Mouse (Mus musculus): ENCODE data around the gene Nppb. TPM values are rescaled to one million over a fixed set of nuclear protein-coding genes. Genes with fewer than 3 reads are reported as not detected.

Gene Nppb
- polyA plus RNA-seq, 1 experiment = 2.3 TPM

DNA sequence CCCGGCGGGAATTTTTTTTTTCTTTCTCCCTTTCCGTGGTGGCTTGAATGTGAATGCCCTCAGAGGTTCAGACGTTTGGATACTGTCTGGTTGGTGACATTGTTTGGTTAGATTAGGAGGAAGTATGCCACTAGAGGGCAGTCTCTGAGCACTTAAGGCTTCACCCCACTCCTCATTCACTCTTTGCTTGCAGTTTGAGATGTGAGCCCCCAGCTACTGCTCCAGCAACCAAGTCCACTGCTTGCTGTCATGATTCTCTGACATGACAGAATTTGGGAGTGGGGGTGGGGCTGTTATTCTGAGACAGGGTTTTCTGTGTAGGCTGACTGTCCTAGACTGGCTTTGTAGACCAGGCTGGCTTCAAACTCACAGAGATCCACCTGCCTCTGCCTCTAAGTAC lies 32.0 kb upstream of the Nppb start:
- DNase-seq = peak; percentile 35
- TF ChIP-seq POLR2A (IDR thresholded peaks at IDR 0.05; ENCODE audit: control insufficient read depth, extremely low read depth, insufficient read depth, low read length, poor library complexity) (no peak), CTCF (IDR thresholded peaks at IDR 0.05; ENCODE audit: borderline replicate concordance, control insufficient read depth, extremely low read depth, insufficient read depth, low read length, poor library complexity) (no peak)
- Histone ChIP-seq H3K27me3 (ENCODE audit: control insufficient read depth, insufficient read depth, low read length) (no peaks in the 10 kb centered on the region), H3K4me3 (ENCODE audit: control insufficient read depth, insufficient read depth, low read length) (no peak overlapping the region), H3K4me1 (replicated peaks; ENCODE audit: control insufficient read depth, insufficient read depth, low read length) (no peaks in the 10 kb centered on the region), H3K36me3 (ENCODE audit: control insufficient read depth, insufficient read depth, low read length) (no peaks in the 10 kb centered on the region), H3K27ac (ENCODE audit: control insufficient read depth, insufficient read depth, low read length) (no peak overlapping the region)
- 17% methylated on average over 4 of the region's 4 CpGs for WGBS

- no peak overlapping the region for H3K27ac ChIP-seq (ENCODE audit: control insufficient read depth, insufficient read depth, low read length)
- TF ChIP-seq CTCF (IDR thresholded peaks at IDR 0.05; ENCODE audit: borderline replicate concordance, control insufficient read depth, extremely low read depth, insufficient read depth, low read length, poor library complexity) (no peak), POLR2A (IDR thresholded peaks at IDR 0.05; ENCODE audit: control insufficient read depth, extremely low read depth, insufficient read depth, low read length, poor library complexity) (no peak)
- no peak for DNase-seq
- H3K4me1 ChIP-seq (replicated peaks; ENCODE audit: control insufficient read depth, insufficient read depth, low read length) = no peaks in the 10 kb centered on the region
- H3K27me3 ChIP-seq (ENCODE audit: control insufficient read depth, insufficient read depth, low read length) = no peaks in the 10 kb centered on the region
- 49% methylated on average over 11 of the region's 11 CpGs for WGBS
- H3K4me3 ChIP-seq (ENCODE audit: control insufficient read depth, insufficient read depth, low read length) = no peak overlapping the region
- H3K36me3 ChIP-seq (ENCODE audit: control insufficient read depth, insufficient read depth, low read length) = no peaks in the 10 kb centered on the region
Measured at GRCm38 (mm10) chr4:147957141-147957540, 28.4 kb upstream of the Nppb start.

- Histone ChIP-seq H3K4me1 (replicated peaks; ENCODE audit: control insufficient read depth, insufficient read depth, low read length) (no peaks in the 10 kb centered on the region), H3K36me3 (ENCODE audit: control insufficient read depth, insufficient read depth, low read length) (no peaks in the 10 kb centered on the region), H3K4me3 (ENCODE audit: control insufficient read depth, insufficient read depth, low read length) (no peak overlapping the region), H3K27me3 (ENCODE audit: control insufficient read depth, insufficient read depth, low read length) (no peaks in the 10 kb centered on the region; the same call in 1 of the 2 replicates), H3K27ac (ENCODE audit: control insufficient read depth, insufficient read depth, low read length) (no peak overlapping the region)
- 41% methylated on average over 6 of the region's 6 CpGs for WGBS
- peak; percentile 67 for DNase-seq
- TF ChIP-seq CTCF (IDR thresholded peaks at IDR 0.05; ENCODE audit: borderline replicate concordance, control insufficient read depth, extremely low read depth, insufficient read depth, low read length, poor library complexity) = peak; percentile 43; the same call in 1 of the 2 replicates
- TF ChIP-seq POLR2A (IDR thresholded peaks at IDR 0.05; ENCODE audit: control insufficient read depth, extremely low read depth, insufficient read depth, low read length, poor library complexity) = no peak
Measured at GRCm38 (mm10) chr4:147959881-147960831, 25.4 kb upstream of the Nppb start.

- DNase-seq = no peak
- Histone ChIP-seq H3K36me3 (ENCODE audit: control insufficient read depth, insufficient read depth, low read length) (no peaks in the 10 kb centered on the region), H3K4me3 (ENCODE audit: control insufficient read depth, insufficient read depth, low read length) (no peak overlapping the region), H3K4me1 (replicated peaks; ENCODE audit: control insufficient read depth, insufficient read depth, low read length) (no peaks in the 10 kb centered on the region), H3K27me3 (ENCODE audit: control insufficient read depth, insufficient read depth, low read length) (no peaks in the 10 kb centered on the region; the same call in 1 of the 2 replicates), H3K27ac (ENCODE audit: control insufficient read depth, insufficient read depth, low read length) (no peak overlapping the region)
- 59% methylated on average over 6 of the region's 6 CpGs for WGBS
- TF ChIP-seq CTCF (IDR thresholded peaks at IDR 0.05; ENCODE audit: borderline replicate concordance, control insufficient read depth, extremely low read depth, insufficient read depth, low read length, poor library complexity) = no peak
- TF ChIP-seq POLR2A (IDR thresholded peaks at IDR 0.05; ENCODE audit: control insufficient read depth, extremely low read depth, insufficient read depth, low read length, poor library complexity) = no peak
Measured at GRCm38 (mm10) chr4:147962781-147963180, 22.8 kb upstream of the Nppb start.

DNA sequence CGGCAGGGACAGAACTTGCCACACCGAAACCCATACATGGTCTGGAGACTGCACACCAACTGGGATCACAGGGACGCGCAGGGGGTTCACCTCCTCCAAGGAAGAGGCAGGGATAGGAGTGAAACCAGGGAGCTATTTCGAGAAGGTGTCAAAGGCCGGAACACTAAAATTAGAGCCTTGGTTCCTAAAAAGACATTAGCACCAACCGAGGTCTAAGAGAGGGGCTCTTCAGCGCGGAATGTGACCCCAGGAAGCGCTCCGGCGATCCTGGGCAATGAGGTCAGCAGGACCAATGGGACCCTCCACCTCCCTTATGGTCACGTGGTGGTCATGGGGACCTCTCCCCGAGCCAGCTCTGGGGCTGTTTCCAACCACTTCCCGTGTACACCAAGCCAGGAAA lies 22.0 kb upstream of the Nppb start:
- WGBS = 91% methylated on average over 15 of the region's 15 CpGs
- DNase-seq = no peak

DNA sequence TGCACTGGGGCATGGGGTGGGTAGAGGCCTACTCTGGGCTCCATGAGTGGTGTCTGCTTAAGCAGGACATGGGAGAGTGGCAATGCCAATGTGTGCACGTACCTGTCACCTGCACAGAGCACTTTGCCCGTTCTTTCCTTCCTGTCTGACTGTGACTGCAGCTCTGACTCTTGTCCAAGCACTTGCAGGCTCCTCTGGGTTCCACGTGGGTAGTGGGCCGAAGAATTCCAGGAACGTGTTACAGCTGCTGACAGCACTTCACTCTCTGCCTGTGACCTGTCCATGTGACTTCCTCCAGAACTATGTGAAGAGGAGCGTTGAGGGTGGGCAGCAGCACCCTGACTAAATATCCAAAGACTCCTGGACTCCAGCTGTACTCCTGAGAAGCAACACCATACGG lies 19.9 kb upstream of the Nppb start:
- H3K27ac ChIP-seq (ENCODE audit: control insufficient read depth, insufficient read depth, low read length) = no peak overlapping the region
- no peak overlapping the region for H3K4me3 ChIP-seq (ENCODE audit: control insufficient read depth, insufficient read depth, low read length)
- H3K4me1 ChIP-seq (replicated peaks; ENCODE audit: control insufficient read depth, insufficient read depth, low read length) = no peaks in the 10 kb centered on the region
- no peaks in the 10 kb centered on the region for H3K36me3 ChIP-seq (ENCODE audit: control insufficient read depth, insufficient read depth, low read length)
- no peaks in the 10 kb centered on the region; the same call in 1 of the 2 replicates for H3K27me3 ChIP-seq (ENCODE audit: control insufficient read depth, insufficient read depth, low read length)
- WGBS = 70% methylated on average over 7 of the region's 7 CpGs
- TF ChIP-seq CTCF (IDR thresholded peaks at IDR 0.05; ENCODE audit: borderline replicate concordance, control insufficient read depth, extremely low read depth, insufficient read depth, low read length, poor library complexity) (no peak), POLR2A (IDR thresholded peaks at IDR 0.05; ENCODE audit: control insufficient read depth, extremely low read depth, insufficient read depth, low read length, poor library complexity) (no peak)
- DNase-seq = no peak

More for the DNA sequence above, 22.0 kb upstream of the Nppb start:
- TF ChIP-seq POLR2A (IDR thresholded peaks at IDR 0.05; ENCODE audit: control insufficient read depth, extremely low read depth, insufficient read depth, low read length, poor library complexity) = no peak
- TF ChIP-seq CTCF (IDR thresholded peaks at IDR 0.05; ENCODE audit: borderline replicate concordance, control insufficient read depth, extremely low read depth, insufficient read depth, low read length, poor library complexity) = no peak
- H3K27me3 ChIP-seq (ENCODE audit: control insufficient read depth, insufficient read depth, low read length) = no peaks in the 10 kb centered on the region; the same call in 1 of the 2 replicates
- no peak overlapping the region for H3K4me3 ChIP-seq (ENCODE audit: control insufficient read depth, insufficient read depth, low read length)
- H3K27ac ChIP-seq (ENCODE audit: control insufficient read depth, insufficient read depth, low read length) = no peak overlapping the region
- no peaks in the 10 kb centered on the region for H3K4me1 ChIP-seq (replicated peaks; ENCODE audit: control insufficient read depth, insufficient read depth, low read length)
- H3K36me3 ChIP-seq (ENCODE audit: control insufficient read depth, insufficient read depth, low read length) = no peaks in the 10 kb centered on the region
